Mouse (Mus musculus) thymus, postnatal 14 days (tissue): ENCODE measurements at regions not wholly inside any gene's neighbourhood (a gene's known extent, or its start where the extent isn't known, plus 50 kb on each side); places are given as distances from the start of the nearest gene placed in this dataset.

Experiments used
- DNase-seq: peaks from one replicate; pipeline ENCODE4 v3.0.0; 2021

- no peak for DNase-seq
These were observed 386.3 kb upstream of the Nr2f2 start for GRCm38 (mm10) chr7:70752802-70753218.

- DNase-seq: no peak
These were observed 382.3 kb upstream of the Nr2f2 start for GRCm38 (mm10) chr7:70748884-70749283.

GRCm38 (mm10) chr7:70748345-70748744 is 381.8 kb upstream of the Nr2f2 start:
- no peak for DNase-seq

- no peak for DNase-seq
These were observed 377.8 kb upstream of the Nr2f2 start for GRCm38 (mm10) chr7:70744296-70744695.

- no peak for DNase-seq
These were observed 369.1 kb upstream of the Nr2f2 start for GRCm38 (mm10) chr7:70735591-70735990.

GRCm38 (mm10) chr7:70733501-70733900 is 367.0 kb upstream of the Nr2f2 start:
- DNase-seq: no peak

GRCm38 (mm10) chr7:70729896-70730295 is 363.4 kb upstream of the Nr2f2 start:
- DNase-seq: no peak

GRCm38 (mm10) chr7:70718149-70718765 is 351.7 kb upstream of the Nr2f2 start:
- no peak for DNase-seq

GRCm38 (mm10) chr7:70717608-70718007 is 351.1 kb upstream of the Nr2f2 start:
- no peak for DNase-seq

GRCm38 (mm10) chr7:70716811-70717458 is 350.4 kb upstream of the Nr2f2 start:
- no peak for DNase-seq

- no peak for DNase-seq
These were observed 345.6 kb upstream of the Nr2f2 start for GRCm38 (mm10) chr7:70712141-70712540.

- DNase-seq: no peak
These were observed 339.7 kb upstream of the Nr2f2 start for GRCm38 (mm10) chr7:70706281-70706680.

GRCm38 (mm10) chr7:70703784-70704183 is 337.2 kb upstream of the Nr2f2 start:
- DNase-seq: no peak

- DNase-seq: no peak
These were observed 333.9 kb upstream of the Nr2f2 start for GRCm38 (mm10) chr7:70700461-70700860.

GRCm38 (mm10) chr7:70699391-70699790 is 332.9 kb upstream of the Nr2f2 start:
- no peak for DNase-seq

GRCm38 (mm10) chr7:70698986-70699385 is 332.5 kb upstream of the Nr2f2 start:
- no peak for DNase-seq

- DNase-seq: no peak
These were observed 325.6 kb upstream of the Nr2f2 start for GRCm38 (mm10) chr7:70692160-70692559.

GRCm38 (mm10) chr7:70690845-70691244 is 324.3 kb upstream of the Nr2f2 start:
- DNase-seq: no peak

GRCm38 (mm10) chr7:70669065-70669464 is 302.5 kb upstream of the Nr2f2 start:
- no peak for DNase-seq

GRCm38 (mm10) chr7:70660162-70660561 is 293.6 kb upstream of the Nr2f2 start:
- DNase-seq: no peak

GRCm38 (mm10) chr7:70649760-70650377 is 283.3 kb upstream of the Nr2f2 start:
- no peak for DNase-seq

GRCm38 (mm10) chr7:70646801-70647200 is 280.3 kb upstream of the Nr2f2 start:
- no peak for DNase-seq

GRCm38 (mm10) chr7:70643694-70644301 is 277.3 kb upstream of the Nr2f2 start:
- no peak for DNase-seq

GRCm38 (mm10) chr7:70643055-70643454 is 276.5 kb upstream of the Nr2f2 start:
- no peak for DNase-seq
